Mouse (Mus musculus): ENCODE data around the gene Gm13694. TPM values are rescaled to one million over a fixed set of nuclear protein-coding genes. Genes with fewer than 3 reads are reported as not detected.
"Not testable (repeated sequence)": the region's sequence is repeated elsewhere in the genome, so short reads cannot be mapped to it uniquely, and the experiment has no call there.

Gm13694 gene
- polyA plus RNA-seq (2014; fragmentation: Nextera tagmentation; extraction: Ambion mirVana) = not detected in 2 replicates

GRCm38 (mm10) chr2:83978633-83979032, at the start of gene Gm13694:
Gene Gm13694 (plus strand): TSS chr2:83978933.
- DNase-seq (ENCODE audit: low spot score); H3K9ac ChIP-seq; H3K4me3 ChIP-seq (replicated peaks; ENCODE audit: low read length); H3K27ac ChIP-seq; ATAC-seq (ENCODE audit: low FRiP score); H3K36me3 ChIP-seq (replicated peaks; ENCODE audit: control insufficient read depth, insufficient read depth); H3K9me3 ChIP-seq (ENCODE audit: control insufficient read depth, low read length); H3K4me1 ChIP-seq (replicated peaks; ENCODE audit: control insufficient read depth, insufficient read depth, low read length); H3K4me2 ChIP-seq (replicated peaks); H3K27me3 ChIP-seq (ENCODE audit: control insufficient read depth, insufficient read depth, low read length): not testable (repeated sequence)
- WGBS = no CpG with 5 or more reads among the region's 6 CpGs

GRCm38 (mm10) chr2:83929478-83930088, 49.1 kb upstream of the Gm13694 start:
- Histone ChIP-seq H3K4me3 (replicated peaks; ENCODE audit: low read length) (no peak overlapping the region), H3K27me3 (ENCODE audit: control insufficient read depth, insufficient read depth, low read length) (no peaks in the 10 kb centered on the region), H3K36me3 (replicated peaks; ENCODE audit: control insufficient read depth, insufficient read depth) (no peaks in the 10 kb centered on the region), H3K4me1 (replicated peaks; ENCODE audit: control insufficient read depth, insufficient read depth, low read length) (no peaks in the 10 kb centered on the region), H3K4me2 (replicated peaks) (no peak overlapping the region), H3K27ac (no peak overlapping the region), H3K9me3 (ENCODE audit: control insufficient read depth, low read length) (no peaks in the 10 kb centered on the region), H3K9ac (no peak overlapping the region)
- no peak for ATAC-seq (ENCODE audit: low FRiP score)
- no peak for DNase-seq (ENCODE audit: low spot score)
- 64% methylated on average over 2 of the region's 2 CpGs for WGBS

- H3K4me2 ChIP-seq (replicated peaks) = peak within 1 kb of the TSS; percentile 51
- H3K9ac ChIP-seq = peak within 1 kb of the TSS; percentile 37; the same call in 1 of the 2 replicates
- H3K27me3 ChIP-seq (ENCODE audit: control insufficient read depth, insufficient read depth, low read length) = no peaks in the 10 kb centered on the region
- H3K4me3 ChIP-seq (replicated peaks; ENCODE audit: low read length) = peak within 1 kb of the TSS; percentile 24
- H3K27ac ChIP-seq = no peak within 1 kb of the TSS
- no peaks in the 10 kb centered on the region for H3K36me3 ChIP-seq (replicated peaks; ENCODE audit: control insufficient read depth, insufficient read depth)
- peak; percentile 97 for ATAC-seq (ENCODE audit: low FRiP score)
- H3K9me3 ChIP-seq (ENCODE audit: control insufficient read depth, low read length) = no peaks in the 10 kb centered on the region
- H3K4me1 ChIP-seq (replicated peaks; ENCODE audit: control insufficient read depth, insufficient read depth, low read length) = no peaks in the 10 kb centered on the region
- WGBS = 2% methylated on average over 20 of the region's 20 CpGs
- DNase-seq (ENCODE audit: low spot score) = peak; percentile 86
These were observed 37.8 kb upstream of the Gm13694 start, which contains the start of gene Zswim2 for GRCm38 (mm10) chr2:83940931-83941361. Gene Zswim2 (minus strand): TSS chr2:83941228.

- DNase-seq (ENCODE audit: low spot score) = no peak
- no peaks in the 10 kb centered on the region for H3K36me3 ChIP-seq (replicated peaks; ENCODE audit: control insufficient read depth, insufficient read depth)
- H3K27ac ChIP-seq = no peak overlapping the region
- peak overlapping the region; percentile 51 for H3K4me2 ChIP-seq (replicated peaks)
- H3K4me3 ChIP-seq (replicated peaks; ENCODE audit: low read length) = peak overlapping the region; percentile 24
- no peaks in the 10 kb centered on the region for H3K27me3 ChIP-seq (ENCODE audit: control insufficient read depth, insufficient read depth, low read length)
- H3K9me3 ChIP-seq (ENCODE audit: control insufficient read depth, low read length) = no peaks in the 10 kb centered on the region
- no peaks in the 10 kb centered on the region for H3K4me1 ChIP-seq (replicated peaks; ENCODE audit: control insufficient read depth, insufficient read depth, low read length)
- H3K9ac ChIP-seq = no peak overlapping the region
- peak; percentile 61 for ATAC-seq (ENCODE audit: low FRiP score)
- WGBS = 35% methylated on average over 3 of the region's 3 CpGs
These were observed 37.4 kb upstream of the Gm13694 start for GRCm38 (mm10) chr2:83941378-83941777.

- no peak overlapping the region for H3K27ac ChIP-seq
- H3K27me3 ChIP-seq (ENCODE audit: control insufficient read depth, insufficient read depth, low read length) = no peaks in the 10 kb centered on the region
- DNase-seq (ENCODE audit: low spot score) (no peak), ATAC-seq (ENCODE audit: low FRiP score) (no peak)
- no peaks in the 10 kb centered on the region for H3K4me1 ChIP-seq (replicated peaks; ENCODE audit: control insufficient read depth, insufficient read depth, low read length)
- H3K9ac ChIP-seq = no peak overlapping the region
- no peaks in the 10 kb centered on the region for H3K36me3 ChIP-seq (replicated peaks; ENCODE audit: control insufficient read depth, insufficient read depth)
- no peak overlapping the region for H3K4me3 ChIP-seq (replicated peaks; ENCODE audit: low read length)
- H3K4me2 ChIP-seq (replicated peaks) = no peak overlapping the region
- H3K9me3 ChIP-seq (ENCODE audit: control insufficient read depth, low read length) = no peaks in the 10 kb centered on the region
- WGBS = 75% methylated on average over 4 of the region's 4 CpGs
These were observed 36.9 kb upstream of the Gm13694 start for GRCm38 (mm10) chr2:83941792-83942191.

GRCm38 (mm10) chr2:83955393-83955792, 23.3 kb upstream of the Gm13694 start, which contains the start of gene Gm13698:
Gene Gm13698 (plus strand): TSS chr2:83955693.
- H3K9ac ChIP-seq; ATAC-seq (ENCODE audit: low FRiP score); H3K9me3 ChIP-seq (ENCODE audit: control insufficient read depth, low read length); H3K27me3 ChIP-seq (ENCODE audit: control insufficient read depth, insufficient read depth, low read length); H3K4me2 ChIP-seq (replicated peaks); H3K4me1 ChIP-seq (replicated peaks; ENCODE audit: control insufficient read depth, insufficient read depth, low read length); H3K36me3 ChIP-seq (replicated peaks; ENCODE audit: control insufficient read depth, insufficient read depth); H3K4me3 ChIP-seq (replicated peaks; ENCODE audit: low read length); H3K27ac ChIP-seq; DNase-seq (ENCODE audit: low spot score): not testable (repeated sequence)
- WGBS = no CpG with 5 or more reads among the region's 6 CpGs

DNA sequence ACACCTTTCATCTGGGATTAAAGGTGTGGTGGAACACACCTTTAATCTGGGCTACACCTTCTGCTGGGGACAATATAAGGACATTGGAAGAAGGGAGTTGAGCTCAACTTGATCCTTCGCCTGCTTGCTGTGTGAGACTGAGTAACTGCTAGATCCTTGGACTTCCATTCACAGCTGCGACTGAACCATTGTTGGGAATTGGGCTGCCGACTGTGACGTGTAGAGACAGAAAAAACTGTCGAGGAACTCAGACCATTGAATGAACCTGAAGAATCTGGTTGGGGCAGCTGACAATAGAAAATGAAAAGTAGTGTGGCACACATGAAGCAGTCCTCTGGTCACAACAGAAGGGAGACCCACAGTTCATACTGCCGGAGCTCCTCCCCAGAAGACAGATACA, 17.5 kb upstream of the Gm13694 start, which contains the start of gene Gm13693:
Gene Gm13693, plus strand, starts transcription at position 301 of the 400 bp plus-strand sequence.
- not testable (repeated sequence) for H3K27ac ChIP-seq; H3K27me3 ChIP-seq (ENCODE audit: control insufficient read depth, insufficient read depth, low read length); H3K36me3 ChIP-seq (replicated peaks; ENCODE audit: control insufficient read depth, insufficient read depth); H3K4me3 ChIP-seq (replicated peaks; ENCODE audit: low read length); ATAC-seq (ENCODE audit: low FRiP score); DNase-seq (ENCODE audit: low spot score); H3K4me2 ChIP-seq (replicated peaks); H3K4me1 ChIP-seq (replicated peaks; ENCODE audit: control insufficient read depth, insufficient read depth, low read length); H3K9ac ChIP-seq; H3K9me3 ChIP-seq (ENCODE audit: control insufficient read depth, low read length)
- WGBS = no CpG with 5 or more reads among the region's 6 CpGs

DNA sequence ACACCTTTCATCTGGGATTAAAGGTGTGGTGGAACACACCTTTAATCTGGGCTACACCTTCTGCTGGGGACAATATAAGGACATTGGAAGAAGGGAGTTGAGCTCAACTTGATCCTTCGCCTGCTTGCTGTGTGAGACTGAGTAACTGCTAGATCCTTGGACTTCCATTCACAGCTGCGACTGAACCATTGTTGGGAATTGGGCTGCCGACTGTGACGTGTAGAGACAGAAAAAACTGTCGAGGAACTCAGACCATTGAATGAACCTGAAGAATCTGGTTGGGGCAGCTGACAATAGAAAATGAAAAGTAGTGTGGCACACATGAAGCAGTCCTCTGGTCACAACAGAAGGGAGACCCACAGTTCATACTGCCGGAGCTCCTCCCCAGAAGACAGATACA, 11.7 kb upstream of the Gm13694 start, which contains the start of gene Gm13695:
Gene Gm13695, plus strand, starts transcription at position 301 of the 400 bp plus-strand sequence.
- not testable (repeated sequence) for H3K9ac ChIP-seq; H3K27me3 ChIP-seq (ENCODE audit: control insufficient read depth, insufficient read depth, low read length); DNase-seq (ENCODE audit: low spot score); H3K4me1 ChIP-seq (replicated peaks; ENCODE audit: control insufficient read depth, insufficient read depth, low read length); ATAC-seq (ENCODE audit: low FRiP score); H3K4me2 ChIP-seq (replicated peaks); H3K36me3 ChIP-seq (replicated peaks; ENCODE audit: control insufficient read depth, insufficient read depth); H3K27ac ChIP-seq; H3K4me3 ChIP-seq (replicated peaks; ENCODE audit: low read length); H3K9me3 ChIP-seq (ENCODE audit: control insufficient read depth, low read length)
- WGBS = no CpG with 5 or more reads among the region's 6 CpGs

GRCm38 (mm10) chr2:83972823-83973222, 5.9 kb upstream of the Gm13694 start, which contains the start of gene Gm13696:
Gene Gm13696 (plus strand): TSS chr2:83973123.
- not testable (repeated sequence) for H3K9me3 ChIP-seq (ENCODE audit: control insufficient read depth, low read length); H3K27me3 ChIP-seq (ENCODE audit: control insufficient read depth, insufficient read depth, low read length); H3K36me3 ChIP-seq (replicated peaks; ENCODE audit: control insufficient read depth, insufficient read depth); H3K4me1 ChIP-seq (replicated peaks; ENCODE audit: control insufficient read depth, insufficient read depth, low read length); ATAC-seq (ENCODE audit: low FRiP score); H3K4me2 ChIP-seq (replicated peaks); DNase-seq (ENCODE audit: low spot score); H3K4me3 ChIP-seq (replicated peaks; ENCODE audit: low read length); H3K9ac ChIP-seq; H3K27ac ChIP-seq
- no CpG with 5 or more reads among the region's 6 CpGs for WGBS
